Mouse (Mus musculus) megakaryocyte progenitor cell, adult 5-6 weeks (primary cell): ENCODE measurements around the gene Syce2. TPM values are rescaled to one million over a fixed set of nuclear protein-coding genes. Genes with fewer than 3 reads are reported as not detected.
A peak's percentile ranks its signal among the peaks of the same experiment; 100 is the strongest.
"Not testable (repeated sequence)": the region's sequence is repeated elsewhere in the genome, so short reads cannot be mapped to it uniquely, and the experiment has no call there.

Experiments used
- ATAC-seq: replicated peaks from 2 replicates; pipeline ENCODE4 v1.8.0; 2016; ENCODE audit warnings: mild to moderate bottlenecking, moderate TSS enrichment, inconsistent platforms; ENCODE audit not compliant: poor library complexity
- total RNA-seq, 2 experiments: library from RNA; stranded (forward) in 1 of 2; stranded (reverse) in 1 of 2; fragments of 157-497, 149-512 nt in 1 of 2; fragments of 200-1000 nt in 1 of 2; gene quantifications; 2 replicates each; pipeline versions ENCODE4 v1.2.3 to v1.2.4; 2015 to 2017

Gene Syce2
- total RNA-seq, 2 experiments from 2014 or later, result 139 to 248 TPM

DNA sequence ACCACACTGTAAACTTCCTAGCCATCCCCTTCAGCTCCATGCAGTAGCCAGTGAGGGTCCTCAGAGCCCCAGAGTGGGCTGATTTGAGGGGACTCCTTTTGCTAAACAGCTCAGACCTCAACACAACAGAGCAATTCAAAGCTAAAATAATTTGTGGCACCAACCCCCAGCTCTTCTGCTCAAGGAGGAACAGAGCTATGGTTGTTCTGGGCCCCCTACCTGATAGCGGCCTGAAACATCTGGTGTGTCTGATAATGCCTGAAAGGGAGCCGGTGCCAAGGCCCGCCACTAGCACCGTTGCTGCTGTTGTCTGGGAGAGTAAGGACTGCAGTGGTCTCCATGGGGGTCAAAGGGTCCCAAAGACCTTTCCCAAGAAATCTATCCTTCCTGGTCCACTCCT is 29.2 kb downstream of the Syce2 start:
- ATAC-seq, result peak; percentile 64

DNA sequence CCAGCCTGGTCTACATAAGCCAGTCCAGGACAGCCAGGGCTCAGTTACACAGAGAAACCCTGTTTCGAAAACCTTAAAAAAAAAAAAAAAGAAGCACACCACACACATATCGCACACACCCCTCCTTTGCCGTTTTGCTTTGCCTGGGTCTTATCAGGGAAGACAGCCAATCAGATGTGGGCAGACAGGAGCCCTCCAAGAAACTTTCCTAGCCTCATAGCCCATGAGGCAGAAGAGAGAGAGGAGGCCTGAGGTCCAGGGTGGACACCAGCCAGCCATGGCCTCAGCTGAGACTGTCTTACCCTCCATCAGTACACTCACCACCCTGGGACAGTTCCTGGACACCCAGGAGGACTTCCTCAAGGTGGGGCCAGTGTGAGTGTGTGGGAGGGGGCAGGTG is 29.8 kb downstream of the Syce2 start, which contains the start of gene Klf1:
Gene Klf1, plus strand, starts transcription at position 177 of the 400 bp plus-strand sequence.
- ATAC-seq, result peak; percentile 69

DNA sequence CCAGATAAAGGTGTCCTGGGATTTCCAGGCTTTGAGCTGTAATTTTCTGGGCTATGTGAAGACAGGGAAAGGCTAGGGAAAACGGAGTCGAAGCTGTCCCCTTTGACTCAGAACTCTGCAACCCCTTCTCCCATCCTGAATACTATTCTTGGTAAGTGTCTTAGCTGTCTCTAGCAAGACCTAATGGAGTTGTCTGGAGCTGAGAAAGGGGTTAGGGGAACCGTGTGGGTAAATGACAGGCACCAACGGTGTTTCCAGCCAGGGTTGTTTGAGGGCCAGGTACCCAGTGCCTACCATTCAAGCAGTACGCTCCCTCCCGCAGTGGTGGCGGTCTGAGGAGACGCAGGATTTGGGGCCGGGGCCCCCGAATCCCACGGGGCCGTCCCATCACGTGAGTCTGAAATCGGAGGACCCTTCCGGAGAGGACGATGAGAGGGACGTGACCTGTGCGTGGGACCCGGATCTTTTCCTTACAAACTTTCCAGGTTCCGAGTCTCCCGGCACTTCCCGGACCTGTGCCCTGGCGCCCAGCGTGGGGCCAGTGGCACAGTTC is 30.5 kb downstream of the Syce2 start:
- no peak for ATAC-seq

DNA sequence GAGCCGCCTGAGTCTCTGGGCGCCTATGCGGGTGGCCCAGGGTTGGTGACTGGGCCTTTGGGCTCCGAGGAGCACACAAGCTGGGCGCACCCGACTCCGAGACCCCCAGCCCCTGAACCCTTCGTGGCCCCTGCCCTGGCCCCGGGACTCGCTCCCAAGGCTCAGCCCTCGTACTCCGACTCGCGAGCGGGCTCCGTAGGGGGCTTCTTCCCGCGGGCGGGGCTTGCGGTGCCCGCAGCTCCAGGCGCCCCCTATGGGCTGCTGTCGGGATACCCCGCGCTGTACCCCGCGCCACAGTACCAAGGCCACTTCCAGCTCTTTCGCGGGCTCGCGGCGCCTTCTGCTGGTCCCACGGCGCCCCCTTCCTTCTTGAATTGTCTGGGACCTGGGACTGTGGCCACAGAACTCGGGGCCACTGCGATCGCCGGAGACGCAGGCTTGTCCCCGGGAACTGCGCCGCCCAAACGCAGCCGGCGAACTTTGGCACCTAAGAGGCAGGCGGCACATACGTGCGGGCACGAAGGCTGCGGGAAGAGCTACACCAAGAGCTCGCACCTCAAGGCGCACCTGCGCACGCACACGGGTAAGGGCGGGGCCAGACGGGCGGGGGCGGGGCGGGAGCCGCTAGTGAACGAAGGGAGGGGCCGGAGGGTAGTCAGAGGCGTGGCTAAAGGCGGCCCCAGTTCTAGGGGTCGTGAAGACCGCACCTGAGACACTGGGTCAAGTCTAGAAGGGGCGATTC is 31.2 kb downstream of the Syce2 start:
- peak; percentile 74 for ATAC-seq

DNA sequence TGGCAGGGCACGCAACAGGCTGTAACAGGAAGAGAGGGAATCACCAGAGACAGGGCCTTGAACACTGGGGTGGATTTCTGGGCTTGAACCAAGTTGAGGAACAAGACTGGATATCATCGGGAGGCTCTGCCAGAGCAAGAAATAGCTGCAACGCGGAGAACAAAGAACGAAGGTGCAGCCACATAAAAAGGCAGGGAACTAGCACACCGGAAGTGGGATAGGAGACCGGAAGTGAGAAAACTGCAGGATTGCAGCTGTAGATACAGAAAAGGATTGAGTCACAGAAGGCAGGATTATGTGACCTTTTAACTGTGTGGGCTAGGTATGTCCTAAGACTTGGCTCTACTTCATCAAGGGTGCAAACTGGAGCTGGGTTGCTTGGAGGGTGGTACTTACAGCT is 32.4 kb downstream of the Syce2 start:
- no peak for ATAC-seq

DNA sequence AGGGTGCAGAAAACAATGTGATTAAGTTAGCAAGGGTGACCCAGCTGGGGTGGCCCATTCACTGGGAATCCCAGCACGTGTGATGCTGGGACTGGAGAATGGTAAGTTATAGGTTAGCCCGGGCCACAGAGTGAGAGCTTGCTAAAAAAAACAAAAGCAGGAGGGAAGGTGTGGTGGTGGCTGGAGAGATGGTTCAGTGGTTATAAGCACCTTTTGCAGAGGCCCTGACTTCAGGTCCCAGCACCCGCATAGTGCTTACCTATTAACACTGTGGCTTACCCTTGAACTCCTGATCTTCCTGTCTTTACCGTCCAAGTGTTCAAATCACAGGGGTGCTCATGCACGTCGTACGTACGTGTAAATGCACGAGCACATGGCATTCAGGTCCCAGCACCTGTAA is 35.1 kb downstream of the Syce2 start:
- ATAC-seq, result no peak

DNA sequence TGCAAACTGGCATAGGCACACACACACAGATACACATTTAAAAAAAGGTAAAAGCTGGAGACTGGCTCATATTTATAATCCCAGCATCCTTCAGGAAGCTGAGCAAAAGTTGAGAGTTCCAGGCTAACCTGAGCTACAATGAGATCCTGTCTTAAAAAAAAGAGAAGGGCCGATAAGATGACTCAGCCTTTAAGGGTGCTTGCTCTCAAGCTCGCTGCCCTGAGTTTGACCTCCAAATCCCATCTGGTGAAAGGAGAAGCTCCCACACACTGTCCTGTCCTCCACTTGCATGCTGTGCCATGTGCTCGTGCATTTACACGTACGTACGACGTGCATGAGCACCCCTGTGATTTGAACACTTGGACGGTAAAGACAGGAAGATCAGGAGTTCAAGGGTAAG is 35.6 kb downstream of the Syce2 start:
- ATAC-seq, result no peak

DNA sequence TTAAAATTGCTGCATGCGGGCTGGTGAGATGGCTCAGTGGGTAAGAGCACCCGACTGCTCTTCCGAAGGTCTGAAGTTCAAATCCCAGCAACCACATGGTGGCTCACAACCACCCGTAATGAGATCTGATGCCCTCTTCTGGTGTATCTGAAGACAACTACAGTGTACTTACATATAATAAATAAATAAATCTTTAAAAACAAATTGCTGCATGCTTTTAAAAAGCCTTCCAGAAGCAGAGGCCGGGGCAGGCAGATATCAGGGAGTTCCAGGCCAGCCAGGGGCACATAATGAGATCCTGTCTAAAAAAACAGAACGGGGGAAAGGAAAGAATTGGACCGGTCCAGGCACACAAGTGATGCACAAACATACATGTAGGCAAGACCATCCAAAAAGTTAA is 36.1 kb downstream of the Syce2 start:
- ATAC-seq, result not testable (repeated sequence)

DNA sequence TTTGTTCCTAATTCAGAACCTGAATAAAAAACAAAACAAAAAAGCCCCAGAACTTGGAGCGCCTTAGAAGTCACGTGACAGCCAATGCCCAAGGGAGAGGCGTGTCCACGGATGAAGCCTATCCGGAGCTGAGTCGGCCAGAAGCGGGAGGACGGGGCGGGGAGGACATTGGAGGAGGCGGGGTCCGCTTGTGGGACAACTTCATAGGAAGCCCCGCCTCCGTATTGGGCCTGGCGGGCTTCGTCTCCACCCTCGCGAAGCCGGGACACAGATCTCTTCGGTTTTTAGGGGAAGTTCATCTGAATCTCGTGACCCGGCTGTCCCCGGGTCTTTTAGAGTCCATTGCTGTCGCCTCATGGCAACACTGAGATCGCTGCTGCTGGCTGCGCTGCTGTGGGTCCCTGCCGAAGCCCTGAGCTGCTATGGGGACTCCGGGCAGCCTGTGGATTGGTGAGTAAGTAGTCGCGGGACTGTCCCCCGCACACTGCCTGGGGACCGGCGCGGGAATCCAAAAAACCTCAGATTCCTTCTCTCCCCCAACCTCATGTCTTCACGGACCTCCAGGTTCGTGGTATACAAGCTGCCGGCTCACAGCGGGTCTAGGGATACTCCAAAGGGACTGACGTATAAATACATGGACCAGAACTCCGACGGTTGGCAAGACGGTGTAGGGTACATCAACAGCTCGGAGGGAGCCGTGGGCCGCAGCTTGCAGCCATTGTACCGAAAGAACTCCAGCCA is 36.7 kb downstream of the Syce2 start, which contains the start of gene Dnase2a:
Gene Dnase2a, plus strand, starts transcription at position 140 of the 741 bp plus-strand sequence.
- peak; percentile 85 for ATAC-seq

DNA sequence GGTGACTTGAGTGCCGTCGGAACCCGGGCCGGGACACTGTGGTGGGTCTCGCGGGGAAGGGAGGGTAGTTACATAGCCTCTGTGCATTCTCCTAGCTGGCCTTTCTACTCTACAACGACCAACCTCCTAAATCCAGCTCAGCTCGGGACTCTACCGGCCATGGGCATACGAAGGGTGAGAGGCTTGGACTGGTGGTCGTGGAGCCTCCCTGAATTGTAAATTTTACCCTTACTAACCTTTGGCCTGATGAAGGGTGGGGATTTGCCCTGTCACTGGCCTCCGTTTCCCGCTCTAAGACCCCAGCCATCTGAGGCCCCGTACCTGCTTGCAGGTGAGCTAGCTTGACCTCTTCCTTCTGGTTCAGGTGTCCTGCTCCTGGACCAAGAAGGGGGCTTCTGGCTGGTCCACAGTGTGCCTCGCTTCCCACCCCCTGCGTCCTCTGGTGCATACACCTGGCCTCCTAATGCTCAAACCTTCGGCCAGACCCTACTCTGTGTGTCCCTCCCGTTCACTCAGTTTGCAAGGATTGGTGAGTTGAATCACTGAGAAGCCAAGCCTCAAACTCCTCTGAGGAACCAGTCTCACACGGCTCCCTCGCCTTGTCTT is 37.4 kb downstream of the Syce2 start:
- no peak for ATAC-seq

DNA sequence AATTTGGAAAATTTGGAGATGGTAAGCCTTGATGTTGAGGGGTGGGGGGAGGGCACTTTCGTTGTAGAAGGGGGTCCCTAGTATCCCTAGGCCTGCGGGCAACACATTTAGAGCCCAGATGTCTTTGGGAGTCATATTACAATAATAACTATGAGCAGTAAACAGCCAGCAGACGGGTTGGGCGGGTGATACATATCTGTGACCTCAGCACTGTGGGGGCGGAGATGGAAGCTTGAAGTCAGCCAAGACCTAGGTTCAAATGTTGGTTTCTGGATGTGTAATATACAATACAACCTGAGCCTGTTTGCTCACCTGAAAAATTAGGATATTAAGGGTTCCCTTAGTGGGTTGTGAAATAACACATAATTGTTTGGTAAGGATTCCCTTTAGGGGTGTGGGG is 38.0 kb downstream of the Syce2 start:
- ATAC-seq, result peak; percentile 16

DNA sequence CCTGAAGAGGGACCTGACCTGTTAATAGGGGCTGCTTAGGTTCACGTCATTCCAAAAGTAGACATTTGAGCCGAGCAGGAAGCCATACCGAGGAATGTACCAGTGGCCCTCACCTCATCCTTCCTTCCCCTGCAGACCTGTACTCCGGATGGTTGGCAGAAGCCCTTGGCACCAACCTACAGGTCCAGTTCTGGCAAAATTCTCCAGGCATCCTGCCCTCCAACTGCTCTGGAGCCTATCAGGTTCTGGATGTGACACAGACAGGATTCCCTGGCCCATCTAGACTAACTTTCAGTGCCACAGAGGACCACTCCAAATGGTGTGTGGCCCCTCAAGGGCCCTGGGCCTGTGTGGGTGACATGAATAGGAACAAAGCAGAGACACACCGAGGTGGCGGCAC is 38.6 kb downstream of the Syce2 start:
- no peak for ATAC-seq

DNA sequence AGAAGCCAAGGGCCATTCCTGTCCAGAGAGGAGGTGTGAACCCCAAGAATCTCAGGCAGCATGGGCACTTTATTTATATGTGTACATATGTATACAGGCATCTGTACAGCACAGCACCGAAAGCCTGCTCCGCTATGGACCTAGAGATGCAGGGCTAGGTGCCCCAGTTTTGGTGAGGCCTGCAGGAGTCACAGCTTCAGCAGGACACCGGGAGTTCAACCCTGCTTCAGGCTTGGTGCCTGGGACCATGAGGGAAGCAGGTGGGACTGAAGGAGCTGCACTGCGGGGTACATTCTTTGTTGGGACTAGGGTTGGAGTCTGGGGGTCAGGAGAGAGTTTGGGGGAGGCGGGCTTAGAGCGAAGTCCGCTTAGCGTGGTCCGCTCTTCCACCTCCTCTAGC is 39.9 kb downstream of the Syce2 start:
- no peak for ATAC-seq

DNA sequence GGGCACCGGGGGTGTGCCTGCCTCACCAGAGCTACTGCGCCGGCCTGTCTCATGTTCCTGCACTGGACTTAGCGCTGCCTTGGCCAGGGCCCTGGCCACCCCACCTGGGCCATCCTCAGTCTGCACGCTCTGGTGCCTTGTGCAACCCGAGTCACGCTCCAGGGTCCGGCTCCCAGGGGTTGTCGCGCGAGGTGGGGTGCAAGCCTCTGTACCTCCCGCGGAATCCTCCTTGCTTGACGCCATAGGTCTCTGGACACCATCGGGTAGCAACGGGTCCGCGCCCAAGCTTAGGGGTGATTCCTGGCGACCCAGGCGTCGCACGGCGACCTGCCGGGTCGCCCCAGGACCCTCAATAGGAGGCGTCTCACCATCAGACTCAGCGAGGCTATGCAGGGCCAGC is 40.5 kb downstream of the Syce2 start:
- ATAC-seq, result no peak

DNA sequence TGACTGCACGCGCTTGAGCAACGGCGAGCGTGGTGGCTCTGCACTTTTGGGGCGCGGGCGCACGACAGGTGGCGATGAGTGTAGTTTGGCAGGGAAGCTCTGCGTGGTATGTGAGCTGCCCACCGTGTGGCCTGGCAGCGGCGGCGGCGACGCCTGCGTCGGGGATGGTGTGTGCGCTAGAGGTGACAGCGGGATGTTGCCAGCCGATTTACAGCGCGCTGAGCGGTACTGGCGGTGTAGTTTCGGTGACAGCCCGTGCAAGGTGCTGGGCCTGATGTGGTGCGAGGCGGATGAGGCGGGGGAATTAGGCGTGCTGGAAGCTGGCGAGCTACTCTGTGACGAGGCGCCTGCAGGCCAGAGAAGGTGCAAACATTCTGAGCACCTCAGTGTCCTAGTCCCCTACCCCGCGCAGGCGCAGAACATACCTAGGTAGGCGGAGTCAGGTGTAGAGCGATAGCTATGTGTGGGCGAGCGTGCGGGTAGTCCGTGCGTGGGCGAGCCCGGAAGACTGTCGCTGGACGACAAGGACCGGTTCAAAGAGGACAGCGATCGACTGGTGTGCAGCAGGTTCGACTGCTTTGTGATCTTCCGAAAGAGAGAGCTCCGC is 41.1 kb downstream of the Syce2 start:
- peak; percentile 47 for ATAC-seq

DNA sequence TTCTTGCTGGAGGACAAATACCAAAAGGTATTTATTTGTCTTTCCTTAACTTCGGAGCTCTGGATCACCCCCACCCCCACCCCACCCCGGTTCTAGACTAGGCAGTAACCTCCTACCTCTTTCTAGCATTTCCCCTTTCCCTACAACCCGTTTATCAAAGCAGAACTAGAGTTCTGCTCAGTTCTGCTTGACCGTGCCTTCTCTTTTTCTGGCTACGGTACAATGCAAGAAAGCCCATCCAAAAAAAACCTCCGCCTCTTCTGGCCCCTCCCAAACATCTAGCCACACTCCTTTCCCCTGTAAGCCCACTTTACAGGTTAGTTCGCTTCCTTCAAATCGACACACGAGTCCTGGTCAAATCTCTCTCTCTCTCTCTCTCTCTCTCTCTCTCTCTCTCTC is 41.6 kb downstream of the Syce2 start:
- ATAC-seq, result no peak

DNA sequence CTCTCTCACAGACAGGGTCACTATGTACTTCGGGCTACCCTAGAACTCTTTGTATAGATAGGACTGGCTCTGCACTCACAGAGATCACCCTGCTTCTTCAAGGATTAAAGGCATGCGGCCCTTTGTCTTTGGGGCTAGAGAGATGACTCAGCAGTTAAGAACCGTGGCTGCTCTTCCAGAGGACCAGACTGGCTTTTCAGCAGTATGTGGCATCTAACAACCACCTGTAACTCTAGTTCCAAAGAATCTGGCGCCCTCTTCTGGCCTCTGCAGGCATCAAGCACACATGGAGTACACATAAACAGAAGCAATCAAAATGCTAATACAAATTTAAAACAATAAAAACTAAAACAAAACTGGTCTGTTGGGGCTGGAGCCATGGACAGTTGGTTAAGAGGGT is 42.0 kb downstream of the Syce2 start:
- ATAC-seq, result peak; percentile 54

DNA sequence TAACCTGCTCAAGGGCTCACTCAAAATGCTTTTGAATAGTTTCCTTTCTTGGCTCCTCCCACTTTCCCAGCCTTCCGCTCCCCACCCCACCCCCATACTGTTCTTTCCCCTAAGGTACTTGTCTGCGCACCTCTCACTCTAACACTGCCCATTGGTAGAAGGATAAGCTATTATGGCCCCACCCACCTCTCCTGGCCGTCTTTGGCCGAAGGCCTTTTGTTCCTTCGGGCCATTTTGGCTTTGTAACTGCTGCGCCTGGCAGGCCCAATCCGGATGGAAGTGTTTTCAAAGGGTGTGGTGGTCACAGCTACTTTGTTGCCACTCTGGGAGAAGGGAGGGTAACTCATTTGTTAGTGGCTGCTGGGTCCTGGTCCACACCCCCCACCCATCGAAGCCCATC is 43.4 kb downstream of the Syce2 start:
- ATAC-seq, result no peak

DNA sequence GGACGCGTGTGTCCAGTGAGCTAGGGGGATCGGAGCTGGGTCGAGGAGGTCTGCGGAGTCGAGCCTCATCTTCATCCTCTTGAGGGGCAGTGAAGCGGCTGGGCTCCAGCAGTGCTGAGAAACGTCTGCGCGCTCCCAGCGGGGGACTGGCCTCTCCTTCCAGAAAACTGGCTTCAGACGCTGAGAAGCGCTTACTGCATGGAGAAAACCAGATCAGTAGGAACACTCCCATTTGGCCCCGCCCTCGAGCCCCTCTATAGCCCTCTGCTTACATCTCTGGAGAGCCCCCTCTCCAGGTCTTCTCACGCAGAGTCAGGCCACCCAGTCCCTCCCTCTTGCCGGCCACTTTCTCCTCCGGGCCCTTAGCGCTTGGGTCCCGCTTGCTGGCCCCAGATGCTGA is 45.9 kb downstream of the Syce2 start:
- no peak for ATAC-seq

DNA sequence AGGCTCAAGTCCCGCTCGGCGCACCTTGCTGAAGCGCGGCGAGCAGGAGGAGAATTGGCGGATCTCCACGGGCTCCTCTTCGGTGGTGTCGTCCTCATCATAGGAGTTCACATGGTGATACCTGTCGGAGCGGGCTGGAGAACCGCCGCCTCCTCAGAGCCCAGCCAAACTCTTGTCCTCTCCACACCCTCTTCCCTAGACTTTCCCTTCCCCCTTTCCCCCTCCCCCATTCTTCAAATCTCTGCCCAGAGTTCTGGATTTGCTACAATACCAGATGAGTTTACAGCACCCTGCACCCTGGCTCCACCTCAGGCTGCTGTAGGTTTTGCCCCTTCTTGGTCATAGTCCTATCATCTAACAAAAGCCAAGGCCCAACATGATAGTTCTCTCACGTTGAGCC is 46.7 kb downstream of the Syce2 start:
- ATAC-seq, result no peak

DNA sequence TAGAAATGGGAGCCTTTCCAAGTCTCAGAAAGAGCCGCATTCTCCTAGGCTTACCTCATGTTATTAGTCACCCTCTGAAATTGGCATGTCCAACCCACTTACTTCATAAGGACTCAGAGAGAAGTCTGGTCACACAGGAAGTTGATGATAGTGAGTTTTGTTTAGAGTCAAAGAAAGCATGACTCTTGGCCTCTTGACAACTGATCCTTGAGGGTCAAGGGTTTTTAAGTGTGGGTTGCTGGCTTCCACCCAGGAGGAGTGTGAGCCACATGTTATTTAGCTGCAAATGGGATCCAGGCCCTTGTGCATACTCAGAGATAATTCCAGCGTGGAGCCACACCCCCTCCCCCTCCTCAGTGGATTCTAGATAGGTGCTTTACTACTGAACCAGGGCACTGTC is 49.7 kb downstream of the Syce2 start:
- ATAC-seq, result no peak
